Mouse (Mus musculus) lung, postnatal 10 days (tissue): ENCODE results near the gene Zfp934.
"Not testable (repeated sequence)": the region's sequence is repeated elsewhere in the genome, so short reads cannot be mapped to it uniquely, and the experiment has no call there.

Experiments
- DNase-seq: peaks from one replicate; pipeline ENCODE4 v3.0.0; 2021

The Zfp934 gene

DNA sequence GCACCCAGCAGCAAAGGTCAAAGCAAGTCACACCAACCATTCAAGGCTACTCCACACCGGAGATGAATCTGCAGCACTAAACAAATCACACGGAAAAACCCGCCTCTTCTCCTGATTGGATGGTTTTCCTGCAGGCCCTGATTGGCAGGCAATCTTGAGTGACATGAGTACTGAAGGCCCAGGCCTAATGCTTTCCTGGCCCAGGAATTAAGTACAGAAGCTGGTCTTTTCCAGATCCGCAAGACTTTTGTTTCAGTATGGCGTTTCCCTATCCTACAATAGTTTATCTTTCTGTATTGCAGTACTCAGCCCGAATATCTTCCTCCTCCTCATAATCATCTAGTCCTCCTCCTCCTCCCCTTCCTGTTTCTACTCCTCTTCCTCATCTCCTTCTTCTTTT lies at the start of gene Zfp934:
Gene Zfp934, minus strand, starts transcription at position 101 of the 400 bp plus-strand sequence.
- not testable (repeated sequence) for DNase-seq

GRCm38 (mm10) chr13:62617449-62617848 lies 46.5 kb upstream of the Zfp934 start:
- not testable (repeated sequence) for DNase-seq

GRCm38 (mm10) chr13:62561696-62562095 lies 9.3 kb downstream of the Zfp934 start:
- DNase-seq, result peak; percentile 19

DNA sequence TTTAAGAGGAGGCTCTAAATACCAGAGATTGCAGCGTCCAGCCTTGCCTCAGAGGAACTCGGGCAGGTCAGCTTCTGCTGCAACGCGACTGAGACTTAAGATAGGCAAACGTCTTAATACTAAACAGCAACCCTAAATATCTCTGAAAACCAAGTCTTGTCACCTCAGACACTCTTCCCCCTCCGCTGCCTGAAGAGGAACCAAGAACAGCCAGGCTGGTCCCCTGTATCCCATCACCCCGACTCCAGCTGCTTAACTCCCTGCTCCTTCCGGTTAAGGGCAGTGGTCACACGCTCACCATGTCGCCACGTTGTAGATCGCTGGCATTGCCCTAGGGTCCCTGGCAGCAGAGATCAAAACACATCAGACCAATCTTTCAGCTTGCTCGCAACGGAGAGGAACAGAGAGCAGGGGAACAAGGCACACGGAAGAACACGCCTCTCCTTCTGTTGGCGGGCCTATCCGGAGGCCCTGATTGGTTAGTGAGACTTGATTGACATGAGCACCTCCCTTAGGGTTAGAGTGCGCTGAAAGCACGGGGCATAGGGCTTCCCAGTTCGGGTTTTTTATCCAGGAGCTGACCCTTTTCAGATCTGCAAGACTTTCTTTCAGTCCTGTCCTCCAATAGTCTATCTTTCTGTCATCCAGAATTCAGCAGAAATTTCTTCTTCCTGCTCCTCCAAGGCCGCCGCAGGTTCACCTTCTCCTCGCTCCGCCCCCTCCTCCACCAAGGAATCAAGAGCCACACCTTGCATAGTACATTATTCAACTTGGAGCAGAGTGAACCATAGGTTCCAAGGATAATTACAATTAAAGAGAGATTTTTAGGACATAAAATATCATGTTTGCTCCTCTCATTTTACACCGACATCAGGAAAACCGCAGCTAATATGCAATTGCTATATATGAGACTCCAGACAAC lies 12.5 kb downstream of the Zfp934 start, which contains the start of gene Zfp935:
Gene Zfp935, minus strand, starts transcription at position 323 of the 922 bp plus-strand sequence.
- peak; percentile 75 for DNase-seq

DNA sequence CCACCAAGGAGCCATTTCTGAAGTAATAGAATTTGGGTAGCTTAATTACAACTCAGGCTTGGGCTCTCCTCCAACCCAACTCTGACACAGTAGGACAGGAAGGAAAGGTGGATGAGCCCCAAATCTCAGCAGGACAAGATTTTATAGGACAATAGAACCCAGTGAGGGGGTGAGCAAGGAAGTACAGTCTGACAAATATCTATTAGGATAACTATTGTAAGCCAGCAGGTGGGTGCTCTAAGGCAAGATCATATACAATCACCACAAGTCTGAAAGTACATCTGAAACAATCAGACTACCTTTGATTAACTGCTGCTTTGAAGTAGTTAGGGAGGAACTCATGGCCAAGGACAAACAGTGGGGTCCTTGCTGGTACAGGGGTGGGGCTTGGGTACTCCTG lies 40.9 kb downstream of the Zfp934 start:
- DNase-seq, result not testable (repeated sequence)

GRCm38 (mm10) chr13:62510641-62511420 lies 60.2 kb downstream of the Zfp934 start:
- DNase-seq, result not testable (repeated sequence)

- not testable (repeated sequence) for DNase-seq
Observed at GRCm38 (mm10) chr13:62472661-62473060, 98.3 kb downstream of the Zfp934 start.

DNA sequence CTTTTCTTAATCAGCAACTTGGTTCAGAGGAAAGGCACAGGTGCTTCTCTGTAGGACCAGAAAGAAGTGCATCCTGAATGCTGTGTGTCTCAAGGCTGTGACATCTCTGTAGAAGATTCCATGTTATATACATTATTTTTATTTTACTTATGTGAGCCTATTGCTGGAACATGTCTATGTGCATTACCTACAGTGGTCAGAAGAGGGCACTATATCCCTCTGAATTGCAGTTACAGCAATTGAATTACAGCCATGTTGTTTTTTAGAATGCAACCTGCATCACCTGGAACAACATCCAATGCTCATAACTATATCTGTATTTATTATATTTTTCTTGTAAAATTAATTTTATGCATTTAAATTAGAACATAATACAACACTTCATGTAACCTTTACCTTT lies 101.1 kb downstream of the Zfp934 start:
- peak; percentile 36 for DNase-seq

GRCm38 (mm10) chr13:62466424-62467334 lies 104.3 kb downstream of the Zfp934 start, which contains the start of gene Gm49359:
Gene Gm49359, minus strand, starts transcription at chr13:62466832.
- DNase-seq, result peak; percentile 95
